Mouse (Mus musculus) gastrocnemius, postnatal 25 days (tissue): ENCODE measurements at regions not wholly inside any gene's neighbourhood (a gene's known extent, or its start where the extent isn't known, plus 50 kb on each side); places are given as distances from the start of the nearest gene placed in this dataset.

Experiments used
- DNase-seq: peaks from one replicate; pipeline ENCODE4 v3.0.0; 2022

DNA sequence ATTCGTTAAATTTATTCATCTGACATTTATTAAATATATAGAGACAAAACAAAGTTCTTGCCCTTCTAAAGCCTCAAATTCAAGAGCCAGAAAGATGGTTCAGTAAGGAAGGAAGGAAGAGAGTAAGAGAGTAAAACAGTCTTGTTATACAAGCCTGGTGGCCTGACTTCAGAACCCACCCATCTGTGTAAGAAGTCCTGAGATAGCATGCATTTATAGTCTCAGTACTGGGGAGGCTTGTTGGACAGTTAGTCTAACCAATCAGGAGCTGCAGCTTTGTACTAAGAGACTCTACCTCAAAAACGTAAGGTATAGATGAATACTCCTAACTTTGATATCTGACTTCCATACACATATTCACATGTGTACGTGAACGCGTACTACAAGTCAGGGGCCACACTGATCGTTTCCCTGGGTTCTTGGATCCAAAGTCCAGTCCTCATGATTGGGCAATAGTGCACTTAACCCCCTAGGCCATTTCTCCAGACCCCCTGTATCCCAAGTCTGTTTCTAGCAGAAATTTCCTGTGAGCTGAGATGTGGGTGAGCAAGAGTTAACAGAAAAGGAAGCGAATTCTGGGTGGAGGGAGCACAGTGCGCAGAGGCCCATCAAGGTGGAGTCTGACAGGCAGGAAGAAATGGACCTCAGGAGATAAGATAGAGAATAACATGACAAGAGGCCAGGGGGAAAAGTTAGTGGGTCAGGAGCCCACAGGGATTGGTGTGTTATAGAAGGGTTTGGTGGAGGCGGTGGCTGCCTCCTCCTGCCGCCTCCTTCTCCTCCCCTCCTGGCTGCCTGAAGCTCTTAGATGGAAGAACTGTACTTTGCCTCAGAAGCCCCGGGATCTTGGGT, 187.0 kb downstream of the Kit start:
- DNase-seq: no peak

DNA sequence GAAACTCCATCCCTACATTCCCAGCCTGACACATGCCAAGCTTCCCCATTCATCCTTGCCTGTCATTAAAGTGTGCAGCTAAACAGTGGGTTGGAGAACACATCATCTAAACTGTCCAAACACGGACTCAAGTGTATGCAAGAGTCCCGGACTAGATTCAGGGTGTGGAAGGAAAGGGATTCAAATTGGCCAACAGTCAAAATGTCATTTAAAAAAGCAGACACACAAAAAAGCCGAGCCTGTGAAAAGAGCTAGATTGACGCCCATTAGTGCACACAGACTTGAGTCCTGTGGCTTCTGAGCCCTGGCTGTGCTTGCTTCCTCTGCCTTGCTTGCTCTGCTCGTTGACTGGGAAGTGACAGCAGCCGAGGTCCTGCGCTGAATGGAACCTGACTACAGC, 181.5 kb downstream of the Kit start:
- no peak for DNase-seq

DNA sequence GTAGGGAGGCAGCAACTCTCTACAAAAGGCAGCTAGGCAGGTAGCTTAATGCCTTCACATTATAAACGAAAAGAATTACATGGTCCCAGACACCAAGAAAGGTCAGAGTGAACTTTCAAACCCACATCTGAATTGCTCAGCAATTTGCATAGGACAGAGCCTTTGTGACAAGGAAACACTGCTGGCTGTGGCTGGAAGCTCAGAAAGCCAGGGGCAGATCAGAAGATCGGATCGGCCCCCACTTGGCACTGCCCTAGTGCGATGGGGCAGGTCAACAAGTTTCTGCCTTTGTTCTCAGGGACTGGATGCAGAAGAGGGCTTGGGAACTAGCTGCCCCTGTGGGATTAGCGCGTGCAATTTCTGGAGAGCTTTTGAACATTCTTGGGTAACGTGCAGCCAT, 179.6 kb downstream of the Kit start:
- DNase-seq: no peak

DNA sequence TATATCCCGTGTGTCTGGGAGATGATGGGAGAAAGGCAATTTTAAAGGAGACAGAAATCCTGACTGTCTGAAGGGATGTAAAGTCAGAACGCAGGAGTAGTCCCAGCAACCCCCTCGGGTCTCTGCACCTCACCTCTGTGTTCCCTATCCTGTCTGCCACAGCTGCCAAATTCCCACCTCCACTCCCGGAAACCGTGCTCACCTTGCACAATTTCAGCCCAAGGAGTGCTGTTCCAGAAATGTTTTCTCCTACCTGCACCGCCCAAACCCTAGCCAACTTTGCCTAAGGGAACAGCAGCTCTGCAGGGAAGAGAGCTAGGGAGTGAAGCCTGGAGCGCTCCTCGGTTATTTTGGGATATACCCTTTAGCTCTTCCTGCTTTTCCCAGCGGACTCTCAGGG, 170.6 kb downstream of the Kit start:
- DNase-seq: no peak

DNA sequence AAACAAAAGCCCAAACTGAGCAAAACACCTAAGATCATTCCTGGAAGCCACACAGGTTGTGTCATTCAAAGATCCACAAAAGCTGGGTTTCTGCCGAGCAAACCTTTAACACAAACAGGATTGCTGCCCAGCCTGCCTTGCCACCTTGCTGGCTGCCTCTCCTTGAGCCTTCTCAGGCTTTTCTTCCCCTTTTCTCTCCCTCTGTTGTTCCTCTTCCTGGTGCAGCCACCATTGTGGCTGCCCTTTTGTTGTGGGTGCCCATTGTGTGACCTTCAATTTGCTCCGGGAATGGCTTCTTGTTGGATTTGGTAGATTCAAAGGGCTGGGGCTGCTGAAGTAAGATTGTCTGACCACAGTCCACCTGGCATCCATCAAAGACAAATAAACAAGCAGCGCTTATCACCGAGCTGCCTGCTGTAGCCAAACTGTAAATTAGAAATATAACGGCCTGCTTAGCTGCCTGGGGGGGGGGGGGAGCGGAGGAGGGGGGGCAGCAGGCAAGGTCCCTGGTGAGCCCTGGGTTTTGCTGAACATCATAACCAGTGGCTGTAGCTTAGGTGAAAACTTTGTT, 169.8 kb downstream of the Kit start:
- DNase-seq: no peak

DNA sequence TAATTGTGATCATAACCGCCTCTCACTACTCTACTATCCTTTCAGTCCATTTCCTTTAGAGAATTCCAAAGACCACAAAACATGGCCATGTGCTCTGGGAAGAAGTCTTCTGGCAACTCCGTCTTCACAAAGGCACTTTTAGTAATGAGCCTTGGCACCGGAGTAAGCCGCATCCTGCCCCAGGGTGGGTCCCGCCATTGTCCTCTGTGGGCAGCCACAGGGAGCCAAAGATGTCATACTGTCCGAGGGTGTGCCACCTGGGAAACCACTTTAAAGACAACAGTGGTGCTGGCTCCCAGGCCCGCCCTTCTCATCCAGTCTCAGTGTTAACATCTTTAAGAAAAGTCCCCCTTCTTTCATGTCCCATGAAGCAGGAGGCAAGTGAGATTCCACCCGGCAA, 164.6 kb downstream of the Kit start:
- DNase-seq: no peak

DNA sequence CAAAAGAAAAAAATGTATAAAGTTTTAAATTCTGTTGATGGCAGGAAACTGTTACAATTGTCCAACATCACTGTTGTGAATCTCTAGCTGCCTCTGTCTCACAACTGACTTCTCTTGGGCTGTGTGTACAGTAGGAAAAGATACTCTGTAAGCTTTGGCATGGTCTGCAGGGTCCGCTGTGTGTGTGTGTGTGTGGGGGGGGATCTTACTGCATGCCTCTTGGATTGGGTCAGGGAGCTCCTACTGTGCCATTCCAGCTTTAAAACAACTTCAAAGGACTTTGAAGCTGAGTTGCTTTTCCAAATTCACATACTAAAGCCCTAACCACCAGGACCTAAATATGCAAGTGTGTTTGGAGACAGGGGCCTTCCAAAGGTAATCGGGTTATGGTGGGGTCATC, 163.7 kb downstream of the Kit start:
- DNase-seq: no peak

DNA sequence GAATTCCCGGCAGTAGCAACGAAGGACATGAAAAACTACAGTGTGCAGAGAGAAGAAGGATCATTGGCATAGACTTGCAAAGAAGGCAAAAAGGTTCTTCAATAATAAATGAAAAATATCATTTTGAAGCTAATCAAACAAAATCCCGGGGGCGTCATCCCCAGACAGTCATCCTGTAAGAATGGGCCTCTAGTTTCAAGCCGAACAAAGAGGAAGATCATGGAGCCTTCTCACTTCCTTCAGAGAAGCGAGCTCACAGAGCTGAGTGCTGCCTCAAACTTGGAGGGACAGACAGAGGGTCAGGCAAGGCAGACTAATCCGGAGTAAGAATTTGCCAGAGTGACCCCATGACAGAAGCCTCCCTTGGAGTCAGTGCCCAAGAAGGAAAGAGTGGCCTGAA, 163.0 kb downstream of the Kit start:
- DNase-seq: no peak

DNA sequence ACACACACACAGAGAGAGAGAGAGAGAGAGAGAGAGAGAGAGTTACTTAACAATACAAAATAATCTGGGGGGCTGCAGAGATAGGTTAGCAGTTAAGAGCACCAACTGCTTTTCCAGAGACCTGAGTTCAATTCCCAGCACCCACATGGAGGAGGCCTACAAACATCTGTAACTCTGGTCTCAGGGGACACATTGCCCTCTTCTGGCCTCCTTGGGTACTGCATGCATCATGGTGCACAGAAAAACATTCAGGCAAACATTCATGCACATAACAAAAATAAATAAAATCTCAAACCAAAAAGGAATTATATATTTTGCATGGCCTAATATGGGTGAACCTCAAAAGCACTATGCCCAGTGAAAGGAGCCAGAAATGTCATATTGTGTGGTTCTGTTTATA, 161.6 kb downstream of the Kit start:
- no peak for DNase-seq

DNA sequence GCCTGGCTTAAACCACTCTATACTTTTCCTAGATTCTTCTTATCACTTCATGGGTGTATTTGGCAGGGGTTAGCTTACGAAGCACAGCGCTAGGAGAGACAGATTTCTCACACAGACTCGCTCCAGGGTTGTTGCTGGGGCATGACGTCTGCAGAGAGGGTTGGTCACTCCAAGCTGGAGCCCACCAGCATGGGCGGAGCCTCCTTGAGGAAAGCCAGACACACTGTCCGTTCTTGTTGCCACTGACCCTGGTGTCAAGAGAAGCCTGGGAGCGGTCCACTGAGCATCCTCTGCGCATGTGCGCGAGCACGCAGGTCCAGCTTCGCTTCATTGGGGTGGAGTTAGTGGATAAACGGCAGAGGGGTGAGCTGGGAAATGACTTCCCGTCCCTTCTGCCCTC, 159.8 kb downstream of the Kit start:
- DNase-seq: no peak

DNA sequence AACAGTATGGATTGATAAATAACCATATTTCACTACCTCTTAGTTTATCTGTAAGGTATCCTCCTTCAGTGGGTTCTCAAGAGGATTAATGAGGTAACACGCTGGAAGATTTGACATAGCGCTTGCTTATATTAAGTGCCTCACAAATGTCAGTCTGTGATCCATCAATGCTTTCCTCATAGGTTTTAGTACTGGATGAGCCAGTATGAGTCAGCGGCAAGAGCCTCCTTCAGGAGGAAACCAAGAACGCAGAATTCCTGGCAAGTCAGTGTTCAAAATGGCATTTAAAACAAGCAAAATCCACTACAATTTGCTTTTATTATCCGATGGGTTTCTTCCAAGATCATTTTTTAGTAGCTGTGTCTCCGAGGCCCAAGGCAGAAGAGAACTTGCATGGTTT, 159.3 kb downstream of the Kit start:
- DNase-seq: no peak

DNA sequence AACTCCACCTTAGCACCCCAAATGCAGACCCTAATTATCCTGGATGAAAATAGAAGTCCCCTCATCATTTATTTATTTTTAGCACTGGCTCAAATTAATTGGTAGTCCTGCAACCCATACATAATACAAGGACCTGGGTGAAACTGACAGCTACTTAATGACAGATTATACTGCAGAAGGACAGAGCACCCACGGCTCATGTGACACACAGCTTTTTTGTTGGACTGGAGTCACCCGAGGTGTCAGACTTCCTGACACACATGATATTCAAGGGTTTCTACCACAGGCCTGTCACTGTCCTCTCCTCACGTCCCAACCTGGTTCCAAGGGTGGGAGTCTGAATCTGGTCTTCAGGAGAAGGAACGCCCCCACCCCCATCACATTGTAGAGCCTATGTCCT, 156.5 kb downstream of the Kit start:
- DNase-seq: no peak

DNA sequence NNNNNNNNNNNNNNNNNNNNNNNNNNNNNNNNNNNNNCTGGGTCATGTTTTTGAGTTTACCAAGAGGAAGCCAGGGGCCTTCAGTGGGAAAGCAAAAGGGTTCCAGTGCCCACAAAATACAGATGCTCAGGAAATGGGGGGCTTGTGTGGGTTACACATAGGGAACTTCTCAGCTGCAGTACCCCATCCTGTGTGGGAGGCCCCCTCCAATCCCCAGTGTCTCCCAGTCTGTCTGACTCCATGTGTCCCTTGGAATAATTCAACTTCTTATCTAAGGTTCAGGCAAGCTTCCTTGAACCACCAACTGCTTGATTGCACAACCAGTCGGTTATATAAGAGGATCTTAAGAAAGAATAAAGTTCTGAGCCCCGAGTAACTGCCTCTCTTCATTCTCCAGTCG, 156.0 kb downstream of the Kit start:
- DNase-seq: no peak

DNA sequence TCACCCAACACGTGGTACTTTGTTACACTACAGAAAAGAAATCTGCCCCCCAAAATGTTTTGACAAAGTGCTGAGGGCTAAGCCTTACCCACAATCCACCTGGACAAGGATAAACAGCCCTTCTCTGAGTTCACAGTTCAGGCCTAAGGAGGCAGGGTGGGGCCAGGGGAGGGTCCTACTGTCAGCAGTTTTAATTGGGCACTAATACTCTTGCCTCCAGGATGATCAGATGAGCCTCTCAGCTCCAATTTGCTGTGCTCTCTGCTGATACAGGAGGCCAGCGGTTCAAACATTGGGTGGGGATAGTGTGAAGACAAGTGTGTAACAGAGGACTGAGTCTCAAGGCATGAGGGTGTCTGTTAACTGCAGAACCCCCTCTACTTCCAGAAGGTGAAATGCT, 146.6 kb downstream of the Kit start:
- no peak for DNase-seq

DNA sequence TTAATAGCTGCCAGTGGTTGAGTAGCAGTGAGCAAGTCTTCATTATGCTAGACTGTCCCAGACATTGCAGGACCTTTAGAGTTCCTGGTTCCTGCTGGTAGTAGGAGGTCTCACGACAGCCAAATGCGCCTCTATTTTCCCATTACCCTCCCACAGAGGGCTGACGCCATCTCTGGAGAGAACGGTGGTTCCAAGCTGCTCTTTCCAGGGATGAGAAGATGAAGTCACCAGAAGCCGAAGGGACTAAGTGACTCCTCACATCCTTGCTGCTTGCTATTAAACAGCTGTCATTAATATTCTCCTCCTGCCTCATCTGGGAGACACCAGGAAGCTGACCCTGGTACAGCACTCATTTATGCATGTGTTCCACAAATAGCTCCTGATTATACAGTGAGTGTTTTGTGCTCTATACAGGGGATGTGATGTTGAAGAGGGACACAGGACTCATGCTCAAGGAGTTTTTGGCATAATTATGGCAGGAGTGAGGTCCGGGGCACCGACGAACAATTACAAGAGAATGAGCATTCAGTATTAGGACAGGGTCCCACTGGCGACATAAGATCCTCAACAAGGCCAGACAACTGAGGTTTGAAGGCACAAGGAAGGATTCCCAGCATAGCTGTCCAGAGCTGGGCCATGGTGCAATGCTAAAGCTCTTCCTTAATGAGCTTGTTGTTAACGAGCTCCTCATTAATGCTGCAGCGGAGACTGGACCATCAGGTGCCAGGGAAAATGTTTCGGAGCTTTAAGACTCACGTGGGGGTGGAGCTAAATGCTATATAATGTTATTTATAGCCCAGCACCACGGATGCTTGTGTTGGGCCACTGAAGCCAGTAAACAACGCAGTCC, 145.6 kb downstream of the Kit start:
- DNase-seq: no peak

DNA sequence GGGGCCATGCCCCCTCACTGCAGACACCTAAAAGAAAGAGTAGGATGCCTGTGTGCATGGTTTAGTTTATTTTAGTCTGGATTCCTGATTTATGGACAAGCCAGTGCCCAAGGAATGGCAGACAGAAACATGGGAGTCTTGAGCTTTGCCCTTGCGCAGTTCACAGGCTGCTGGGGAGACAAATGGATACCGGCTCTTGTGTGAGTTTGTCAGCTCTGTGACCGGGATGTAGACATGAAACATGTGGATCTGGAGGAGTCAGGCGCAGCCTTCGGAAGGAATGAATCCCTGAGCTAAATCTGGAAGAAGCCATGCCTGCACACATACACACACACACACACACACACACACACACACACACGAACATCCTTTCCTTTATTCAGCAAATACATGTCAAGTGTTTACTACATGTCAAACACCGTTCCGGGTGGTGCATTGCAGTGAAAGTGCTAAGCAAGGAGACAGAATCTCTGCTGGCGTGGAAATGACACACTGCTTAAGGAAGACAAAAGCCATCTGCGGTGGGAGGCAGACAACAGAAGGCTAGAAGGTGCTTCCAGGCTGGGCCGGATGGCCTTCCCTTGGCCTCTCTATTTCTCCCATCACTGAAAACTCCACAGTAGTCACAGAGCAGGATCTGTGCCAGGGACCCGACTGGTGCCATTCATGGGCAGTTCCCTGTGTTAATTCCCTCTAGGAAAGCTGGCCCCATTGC, 144.0 kb downstream of the Kit start:
- DNase-seq: no peak
